In the genomic region with DNA sequence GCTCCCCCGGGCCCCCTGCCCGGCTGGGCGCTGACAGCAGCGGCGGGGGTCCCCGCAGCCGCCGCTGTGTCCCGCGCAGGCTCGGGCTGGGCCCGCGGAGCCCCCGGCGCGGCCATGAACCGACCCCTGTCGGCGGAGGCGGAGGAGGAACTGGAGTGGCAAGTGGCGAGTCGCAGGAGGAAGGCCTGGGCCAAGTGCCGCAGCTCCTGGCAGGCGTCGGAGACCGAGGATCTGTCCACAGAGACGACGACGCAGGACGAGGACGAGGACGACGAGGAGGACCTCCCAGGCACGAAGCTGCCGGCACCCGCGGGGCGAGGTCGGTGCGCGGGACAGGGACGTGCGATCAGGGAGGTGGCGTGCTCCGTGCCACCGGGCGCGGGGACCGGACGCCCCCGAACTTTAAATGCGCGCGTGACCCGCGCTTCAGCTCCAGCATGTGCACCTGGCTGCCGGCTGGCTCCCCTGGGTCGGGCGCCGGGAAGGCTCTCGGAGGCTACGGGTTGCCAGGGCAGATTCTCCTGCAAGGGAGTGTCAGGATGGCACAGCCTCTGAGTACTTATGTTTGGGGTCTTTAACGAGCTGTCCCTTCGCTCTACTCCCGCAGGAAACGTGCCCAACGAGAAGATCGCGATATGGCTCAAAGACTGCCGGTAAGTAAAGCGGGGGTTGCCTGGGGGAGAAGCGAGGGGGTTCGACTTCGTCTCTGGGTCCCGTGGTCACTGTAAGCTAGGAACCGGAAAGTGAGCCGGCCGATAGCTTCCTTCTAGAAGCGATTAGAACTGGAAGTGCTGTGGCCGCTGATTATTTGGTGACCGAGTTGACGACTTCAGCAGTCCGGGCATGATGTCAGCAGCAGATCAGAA, we compare ENCODE assay signal across 8 mouse cellular contexts. TPM values are rescaled to one million over a fixed set of nuclear protein-coding genes. Genes with fewer than 3 reads are reported as not detected.
A peak's percentile ranks its signal among the peaks of the same experiment; 100 is the strongest.
DNase-seq lines count a peak whose midpoint lies in the region; ATAC-seq and TF ChIP-seq lines count a peak whose summit lies in the region.

No protein-coding gene starts in this region.

- no peaks in the 10 kb centered on the region; the same call in 1 of the 2 replicates for H3K4me1 ChIP-seq in thymus, adult 2 months (replicated peaks; ENCODE audit: control insufficient read depth, insufficient read depth, low read length)
- H3K4me1 ChIP-seq in intestine, embryonic 16.5 days (ENCODE audit: control insufficient read depth, insufficient read depth, low read length), result peaks cover 7% of the 10 kb centered on the region
- peaks cover 17% of the 10 kb centered on the region for H3K4me1 ChIP-seq in limb, embryonic 10.5 days
- H3K4me1 ChIP-seq in midbrain, embryonic 12.5 days, result 0 out of 2 replicates have a peak, but pooled peaks cover 4% of the 10 kb centered on the region

- no peak for TF ChIP-seq CTCF in thymus, adult 2 months (IDR thresholded peaks at IDR 0.05; ENCODE audit: borderline replicate concordance, control insufficient read depth, extremely low read depth, insufficient read depth, low read length, poor library complexity)

- no peaks in the 10 kb centered on the region for H3K36me3 ChIP-seq in thymus, adult 2 months (ENCODE audit: control insufficient read depth, insufficient read depth, low read length)
- H3K36me3 ChIP-seq in intestine, embryonic 16.5 days (ENCODE audit: control insufficient read depth, insufficient read depth, low read length), result no peaks in the 10 kb centered on the region
- 0 out of 2 replicates have a peak, but pooled peaks cover 2% of the 10 kb centered on the region for H3K36me3 ChIP-seq in limb, embryonic 10.5 days
- H3K36me3 ChIP-seq in midbrain, embryonic 12.5 days, result no peaks in the 10 kb centered on the region

- H3K9ac ChIP-seq in intestine, embryonic 16.5 days (ENCODE audit: low read depth, low read length), result peak overlapping the region; percentile 88
- peak overlapping the region; percentile 84 for H3K9ac ChIP-seq in midbrain, embryonic 12.5 days (replicated peaks)

- peak; percentile 17 for ATAC-seq in intestine, embryonic 16.5 days
- peak; percentile 91 for ATAC-seq in midbrain, embryonic 12.5 days (ENCODE audit: low FRiP score, low read depth)

- H3K4me3 ChIP-seq in thymus, adult 2 months (ENCODE audit: control insufficient read depth, insufficient read depth, low read length), result peak overlapping the region; percentile 68
- H3K4me3 ChIP-seq in intestine, embryonic 16.5 days (ENCODE audit: low read length), result peak overlapping the region; percentile 93
- H3K4me3 ChIP-seq in limb, embryonic 10.5 days, result peak overlapping the region; percentile 82
- H3K4me3 ChIP-seq in midbrain, embryonic 12.5 days, result peak overlapping the region; percentile 77

- H3K27me3 ChIP-seq in thymus, adult 2 months (ENCODE audit: control insufficient read depth, insufficient read depth, low read length), result no peaks in the 10 kb centered on the region
- no peaks in the 10 kb centered on the region for H3K27me3 ChIP-seq in intestine, embryonic 16.5 days (replicated peaks; ENCODE audit: control insufficient read depth, insufficient read depth, low read length)
- H3K27me3 ChIP-seq in limb, embryonic 10.5 days (ENCODE audit: low read depth, poor library complexity, severe bottlenecking), result no peaks in the 10 kb centered on the region
- peaks cover 3% of the 10 kb centered on the region; the same call in 1 of the 2 replicates for H3K27me3 ChIP-seq in midbrain, embryonic 12.5 days

- peak; percentile 67 for DNase-seq in thymus, adult 2 months
- no peak for DNase-seq in thymus, postnatal 0 days (ENCODE audit: low spot score)
- DNase-seq in embryo, embryonic 11 days, result peak; percentile 76
- peak; percentile 44 to 70 for DNase-seq in gastrocnemius, postnatal 4 days (ENCODE audit: low spot score in 2 of 2)
- peak; percentile 79 for DNase-seq in limb, embryonic 10.5 days (ENCODE audit: low spot score)
- DNase-seq in skeletal muscle tissue, adult 2 months (ENCODE audit: low read depth, low spot score), result peak; percentile 60

- peak overlapping the region; percentile 60 for H3K4me2 ChIP-seq in intestine, embryonic 16.5 days (ENCODE audit: low read depth, low read length)
- peak overlapping the region; percentile 87 for H3K4me2 ChIP-seq in midbrain, embryonic 12.5 days (replicated peaks)

- H3K9me3 ChIP-seq in intestine, embryonic 16.5 days (ENCODE audit: control insufficient read depth, low read length), result no peaks in the 10 kb centered on the region
- H3K9me3 ChIP-seq in limb, embryonic 10.5 days (replicated peaks), result no peaks in the 10 kb centered on the region
- no peaks in the 10 kb centered on the region for H3K9me3 ChIP-seq in midbrain, embryonic 12.5 days

- no peak; the same call in 1 of the 2 replicates for TF ChIP-seq POLR2A in thymus, adult 2 months (IDR thresholded peaks at IDR 0.05; ENCODE audit: control insufficient read depth, extremely low read depth, insufficient read depth, low read length, poor library complexity)

- H3K27ac ChIP-seq in thymus, adult 2 months (ENCODE audit: control insufficient read depth, insufficient read depth, low read length), result no peak overlapping the region
- peak overlapping the region; percentile 95 for H3K27ac ChIP-seq in intestine, embryonic 16.5 days (ENCODE audit: low read length)
- H3K27ac ChIP-seq in limb, embryonic 10.5 days, result peak overlapping the region; percentile 91
- H3K27ac ChIP-seq in midbrain, embryonic 12.5 days (replicated peaks), result peak overlapping the region; percentile 60

- WGBS in thymus, adult 2 months, result under 1% methylated on average over 80 of the region's 83 CpGs
- WGBS in intestine, embryonic 16.5 days, result under 1% methylated on average over 83 of the region's 83 CpGs
- WGBS in limb, embryonic 10.5 days, result under 1% methylated on average over 82 of the region's 83 CpGs
- under 1% methylated on average over 81 of the region's 83 CpGs for WGBS in midbrain, embryonic 12.5 days

RNA-seq across cellular contexts. Expression of a gene that starts 0.5 kb away (rescaled TPM):
- polyA plus RNA-seq in thymus, adult 2 months (2012; rRNA removed), result 6.3 and 6.7 TPM in 2 replicates
- polyA plus RNA-seq in thymus, postnatal 0 days (2015; fragmentation: Nextera tagmentation; extraction: Ambion mirVana), result 4.7 and 4.9 TPM in 2 replicates
- total RNA-seq in gastrocnemius, postnatal 4 days (2021), result 10 to 100 TPM; 19.1 to 25.1 TPM
- polyA plus RNA-seq in intestine, embryonic 16.5 days (2015; fragmentation: Nextera tagmentation; extraction: Ambion mirVana), result 15.5 and 17.6 TPM in 2 replicates
- 4.4 and 5.6 TPM in 2 replicates for polyA plus RNA-seq in limb, embryonic 10.5 days (2016; fragmentation: Nextera tagmentation; extraction: Ambion mirVana)
- polyA plus RNA-seq in midbrain, embryonic 12.5 days (2016; fragmentation: Nextera tagmentation; extraction: Ambion mirVana), result 4.8 and 5.2 TPM in 2 replicates
